ENCODE assay signal across 22 mouse cellular contexts in the genomic region with DNA sequence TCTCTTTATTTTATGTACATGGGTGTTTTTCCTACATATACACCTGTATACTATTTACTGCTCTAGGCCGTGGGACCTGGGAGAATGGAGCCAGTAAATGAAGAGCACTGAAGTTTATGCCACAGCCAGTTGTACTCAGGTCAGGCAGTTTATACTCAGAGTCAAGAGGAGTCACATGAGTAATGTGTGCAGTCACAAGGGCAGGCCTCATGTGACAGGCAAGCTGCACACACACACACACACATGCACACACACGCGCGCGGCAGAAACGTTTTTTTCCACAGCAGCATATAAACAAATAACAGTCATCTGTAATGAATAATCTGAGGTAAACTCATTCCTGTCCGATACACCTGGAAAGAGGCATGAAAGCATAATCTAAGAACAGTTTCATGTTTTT.
"Had no signal": no experiment of that assay in that cellular context is flagged by ENCODE, and none has a peak within 500 bp of the region (broad histone marks: within the 10 kb centered on the region; RNA-seq: fewer than 3 reads in every experiment).

No protein-coding gene starts in this region.

- H3K27ac ChIP-seq: kidney, postnatal 0 days; limb, embryonic 12.5 days; limb, embryonic 15.5 days; liver, embryonic 14.5 days; macrophage; midbrain, embryonic 10.5 days; midbrain, embryonic 13.5 days; stomach, postnatal 0 days had no signal

- H3K4me3 ChIP-seq: limb, embryonic 12.5 days; limb, embryonic 15.5 days; megakaryocyte, embryonic 14.5 days; midbrain, embryonic 10.5 days; midbrain, embryonic 13.5 days; myocyte had no signal

- ATAC-seq: hindbrain, embryonic 16.5 days; inflammation-experienced regulatory T-cells, adult 6 months; liver, postnatal 0 days; lung, postnatal 0 days; midbrain, embryonic 13.5 days; midbrain, embryonic 16.5 days had no signal

- H3K9ac ChIP-seq: limb, embryonic 12.5 days; limb, embryonic 15.5 days; liver, embryonic 14.5 days; liver, postnatal 0 days; lung, embryonic 14.5 days; midbrain, embryonic 13.5 days had no signal

- H3K4me2 ChIP-seq: limb, embryonic 12.5 days; limb, embryonic 15.5 days; liver, embryonic 11.5 days; lung, embryonic 14.5 days; midbrain, embryonic 13.5 days had no signal

- H3K4me1 ChIP-seq: limb, embryonic 12.5 days; limb, embryonic 15.5 days had no signal

- DNase-seq: left cerebral cortex, postnatal 4 days; liver, postnatal 0 days; lung, embryonic 14.5 days; right cerebral cortex, adult 18-20 months; right cerebral cortex, postnatal 14 days; right cerebral cortex, postnatal 4 days; thymus, postnatal 25 days had no signal

- H3K36me3 ChIP-seq: limb, embryonic 15.5 days; midbrain, embryonic 10.5 days had no signal

- H3K27me3 ChIP-seq: limb, embryonic 12.5 days; limb, embryonic 15.5 days; megakaryocyte, embryonic 14.5 days; midbrain, embryonic 13.5 days had no signal

- H3K9me3 ChIP-seq: limb, embryonic 12.5 days; limb, embryonic 15.5 days; megakaryocyte, embryonic 14.5 days; midbrain, embryonic 10.5 days; midbrain, embryonic 13.5 days had no signal
